Mouse (Mus musculus) E14TG2a.4 (cell line): ENCODE data around the gene Bcap31.

Source experiments
- CTCF ChIP-seq: conservative IDR thresholded peaks from 2 replicates; pipeline ENCODE4 v1.5.1; 2014; ENCODE audit warnings: low read length
- NANOG ChIP-seq: IDR thresholded peaks from 2 replicates; pipeline ENCODE4 v1.6.1; 2014; ENCODE audit warnings: borderline replicate concordance, low read length, mixed read lengths

GRCm38 (mm10) chrX:73718686-73719362 is 2.8 kb upstream of the Bcap31 start:
- no peak for TF ChIP-seq CTCF
- no peak for TF ChIP-seq NANOG
